Mouse (Mus musculus): ENCODE results near the gene Pycr1. TPM values are rescaled to one million over a fixed set of nuclear protein-coding genes. Genes with fewer than 3 reads are reported as not detected.

The Pycr1 gene
- total and polyA plus RNA-seq, 2 experiments from 2014 or later, result 8.6 to 10.4 TPM

- H3K36me3 ChIP-seq (ENCODE audit: insufficient read depth, low read length), result peaks cover 50% of the 10 kb centered on the region
- no peak for DNase-seq (ENCODE audit: low spot score)
- no peak overlapping the region for H3K27ac ChIP-seq (ENCODE audit: low read depth, low read length)
- no peak for TF ChIP-seq CTCF (IDR thresholded peaks at IDR 0.05)
- 0 out of 2 replicates have a peak overlapping the region, but pooled peaks have one; percentile 1 for H3K4me2 ChIP-seq (ENCODE audit: low read depth, low read length, poor library complexity, severe bottlenecking)
- no peak overlapping the region for H3K9ac ChIP-seq (replicated peaks; ENCODE audit: low read length, poor library complexity, severe bottlenecking)
- no peaks in the 10 kb centered on the region for H3K9me3 ChIP-seq (ENCODE audit: low read length)
- 90% methylated on average over 11 of the region's 11 CpGs for WGBS
- H3K4me1 ChIP-seq (ENCODE audit: insufficient read depth, low read length), result peaks cover 8% of the 10 kb centered on the region; the same call in 1 of the 2 replicates
- ATAC-seq (ENCODE audit: low FRiP score), result no peak
- H3K27me3 ChIP-seq (ENCODE audit: insufficient read depth, low read length), result no peaks in the 10 kb centered on the region
- no peak overlapping the region for H3K4me3 ChIP-seq (ENCODE audit: low read depth, low read length)
These were observed 27.9 kb downstream of the Pycr1 start for GRCm38 (mm10) chr11:120615606-120616203.

DNA sequence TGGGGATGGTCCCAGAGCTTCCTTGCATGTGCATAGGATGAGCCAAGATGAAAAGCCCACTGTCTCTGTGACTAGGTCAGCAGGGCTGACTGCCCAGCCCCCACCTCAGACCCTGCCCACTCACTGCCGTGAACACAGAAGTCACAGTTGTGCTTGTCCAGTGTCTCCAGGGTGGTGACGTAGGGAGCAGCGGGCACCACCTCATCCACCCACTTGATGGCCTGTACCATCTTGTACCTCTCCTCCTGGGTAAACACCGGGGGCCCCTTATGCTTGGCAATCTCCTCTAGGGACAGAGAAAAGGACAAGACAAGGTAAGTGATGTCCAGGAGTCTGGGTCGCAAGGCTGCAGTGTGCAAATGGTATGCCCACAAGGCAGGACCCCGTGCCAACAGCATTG is 28.4 kb downstream of the Pycr1 start:
- Histone ChIP-seq H3K4me1 (ENCODE audit: insufficient read depth, low read length) (peaks cover 8% of the 10 kb centered on the region; the same call in 1 of the 2 replicates), H3K27ac (ENCODE audit: low read depth, low read length) (no peak overlapping the region), H3K4me3 (ENCODE audit: low read depth, low read length) (no peak overlapping the region), H3K4me2 (ENCODE audit: low read depth, low read length, poor library complexity, severe bottlenecking) (no peak overlapping the region), H3K9me3 (ENCODE audit: low read length) (no peaks in the 10 kb centered on the region), H3K27me3 (ENCODE audit: insufficient read depth, low read length) (no peaks in the 10 kb centered on the region), H3K36me3 (ENCODE audit: insufficient read depth, low read length) (peaks cover 47% of the 10 kb centered on the region), H3K9ac (replicated peaks; ENCODE audit: low read length, poor library complexity, severe bottlenecking) (no peak overlapping the region)
- no peak for ATAC-seq (ENCODE audit: low FRiP score)
- no peak for DNase-seq (ENCODE audit: low spot score)
- TF ChIP-seq CTCF (IDR thresholded peaks at IDR 0.05), result no peak
- 94% methylated on average over 6 of the region's 6 CpGs for WGBS

DNA sequence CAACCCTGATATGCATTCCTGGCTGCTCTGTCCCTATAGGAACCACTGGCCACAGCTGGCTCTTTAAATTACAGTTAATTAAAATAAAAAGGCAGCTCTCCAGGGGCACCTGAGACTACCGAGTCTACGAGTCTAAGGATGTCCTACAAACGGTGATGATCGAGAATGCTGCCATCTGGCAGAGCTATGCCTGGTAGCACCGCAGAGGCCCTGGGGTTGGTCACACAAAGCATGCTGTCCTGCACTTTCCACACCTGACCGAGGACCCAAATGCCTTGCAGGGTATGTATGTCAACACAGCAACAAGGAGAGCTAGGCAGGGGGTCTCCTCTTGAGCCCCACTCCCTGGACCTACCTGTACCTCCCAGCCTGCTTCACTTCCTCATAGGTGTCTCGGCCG is 29.6 kb downstream of the Pycr1 start:
- 85% methylated on average over 8 of the region's 8 CpGs for WGBS
- peaks cover 45% of the 10 kb centered on the region for H3K36me3 ChIP-seq (ENCODE audit: insufficient read depth, low read length)

DNA sequence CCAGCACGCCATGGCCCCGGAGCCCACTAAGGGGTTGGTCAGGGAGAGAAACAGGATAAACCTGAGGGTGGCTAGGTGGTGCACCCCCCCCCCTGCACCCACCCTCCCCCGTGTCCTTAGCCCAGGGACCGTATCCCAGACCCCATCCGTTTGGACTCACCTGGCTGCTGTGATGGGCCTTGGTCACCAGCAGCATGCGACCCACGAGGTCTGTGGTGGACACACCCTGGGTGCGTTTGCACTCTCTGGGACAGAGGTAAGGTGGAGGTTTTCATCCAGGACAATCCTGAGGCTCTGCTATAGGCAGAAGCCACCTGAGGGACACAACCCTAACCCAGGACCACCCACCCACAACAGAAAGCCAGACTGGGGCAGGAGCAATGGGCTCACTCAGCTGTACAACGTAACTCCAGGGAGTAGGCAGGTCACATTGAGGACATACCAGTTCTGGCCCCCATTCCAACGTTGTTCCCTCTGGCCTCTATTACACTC is 30.0 kb downstream of the Pycr1 start:
- H3K36me3 ChIP-seq (ENCODE audit: insufficient read depth, low read length), result peaks cover 40% of the 10 kb centered on the region
- 93% methylated on average over 10 of the region's 10 CpGs for WGBS
- H3K4me3 ChIP-seq (ENCODE audit: low read depth, low read length), result no peak overlapping the region
- peaks cover 8% of the 10 kb centered on the region; the same call in 1 of the 2 replicates for H3K4me1 ChIP-seq (ENCODE audit: insufficient read depth, low read length)
- no peak overlapping the region for H3K9ac ChIP-seq (replicated peaks; ENCODE audit: low read length, poor library complexity, severe bottlenecking)
- TF ChIP-seq CTCF (IDR thresholded peaks at IDR 0.05), result no peak
- H3K4me2 ChIP-seq (ENCODE audit: low read depth, low read length, poor library complexity, severe bottlenecking), result no peak overlapping the region
- H3K27me3 ChIP-seq (ENCODE audit: insufficient read depth, low read length), result no peaks in the 10 kb centered on the region
- no peak overlapping the region for H3K27ac ChIP-seq (ENCODE audit: low read depth, low read length)
- ATAC-seq (ENCODE audit: low FRiP score) (no peak), DNase-seq (ENCODE audit: low spot score) (no peak)
- no peaks in the 10 kb centered on the region for H3K9me3 ChIP-seq (ENCODE audit: low read length)

More for the DNA sequence above, 29.6 kb downstream of the Pycr1 start:
- TF ChIP-seq CTCF (IDR thresholded peaks at IDR 0.05), result no peak
- Histone ChIP-seq H3K27me3 (ENCODE audit: insufficient read depth, low read length) (no peaks in the 10 kb centered on the region), H3K4me2 (ENCODE audit: low read depth, low read length, poor library complexity, severe bottlenecking) (no peak overlapping the region), H3K9me3 (ENCODE audit: low read length) (no peaks in the 10 kb centered on the region), H3K27ac (ENCODE audit: low read depth, low read length) (no peak overlapping the region), H3K9ac (replicated peaks; ENCODE audit: low read length, poor library complexity, severe bottlenecking) (no peak overlapping the region), H3K4me1 (ENCODE audit: insufficient read depth, low read length) (peaks cover 8% of the 10 kb centered on the region; the same call in 1 of the 2 replicates), H3K4me3 (ENCODE audit: low read depth, low read length) (no peak overlapping the region)
- DNase-seq (ENCODE audit: low spot score), result no peak
- no peak for ATAC-seq (ENCODE audit: low FRiP score)

DNA sequence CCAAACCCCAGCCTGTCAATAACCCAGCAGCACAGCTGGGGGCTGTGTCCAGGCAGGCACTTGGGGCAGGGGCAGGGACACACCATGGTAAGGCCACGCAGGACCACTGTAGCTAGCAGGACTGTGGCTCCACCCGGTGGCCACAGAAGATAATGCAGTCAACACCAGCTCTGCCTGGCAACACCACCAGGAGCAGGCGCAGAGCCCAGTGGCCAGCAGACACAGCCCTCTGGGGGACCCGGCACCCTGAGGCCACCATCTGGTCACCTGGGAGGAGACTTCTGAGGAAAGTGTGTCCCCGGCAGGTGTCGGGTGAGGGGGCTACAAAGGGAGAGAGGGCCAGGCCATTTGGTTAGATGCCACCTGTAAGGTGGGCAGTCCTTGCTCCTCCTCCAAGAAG is 30.8 kb downstream of the Pycr1 start:
- Histone ChIP-seq H3K9me3 (ENCODE audit: low read length) (no peaks in the 10 kb centered on the region), H3K36me3 (ENCODE audit: insufficient read depth, low read length) (peaks cover 37% of the 10 kb centered on the region), H3K4me1 (ENCODE audit: insufficient read depth, low read length) (peaks cover 8% of the 10 kb centered on the region; the same call in 1 of the 2 replicates), H3K9ac (replicated peaks; ENCODE audit: low read length, poor library complexity, severe bottlenecking) (no peak overlapping the region), H3K27ac (ENCODE audit: low read depth, low read length) (no peak overlapping the region), H3K4me2 (ENCODE audit: low read depth, low read length, poor library complexity, severe bottlenecking) (no peak overlapping the region), H3K27me3 (ENCODE audit: insufficient read depth, low read length) (no peaks in the 10 kb centered on the region), H3K4me3 (ENCODE audit: low read depth, low read length) (no peak overlapping the region)
- DNase-seq (ENCODE audit: low spot score), result peak; percentile 78
- ATAC-seq (ENCODE audit: low FRiP score), result peak; percentile 35; the same call in 1 of the 2 replicates
- TF ChIP-seq CTCF (IDR thresholded peaks at IDR 0.05), result peak; percentile 83
- 49% methylated on average over 6 of the region's 6 CpGs for WGBS

GRCm38 (mm10) chr11:120610477-120611046 is 33.0 kb downstream of the Pycr1 start:
- Histone ChIP-seq H3K9me3 (ENCODE audit: low read length) (no peaks in the 10 kb centered on the region), H3K36me3 (ENCODE audit: insufficient read depth, low read length) (peaks cover 47% of the 10 kb centered on the region), H3K4me2 (ENCODE audit: low read depth, low read length, poor library complexity, severe bottlenecking) (no peak overlapping the region), H3K4me3 (ENCODE audit: low read depth, low read length) (no peak overlapping the region), H3K27ac (ENCODE audit: low read depth, low read length) (no peak overlapping the region), H3K27me3 (ENCODE audit: insufficient read depth, low read length) (no peaks in the 10 kb centered on the region), H3K9ac (replicated peaks; ENCODE audit: low read length, poor library complexity, severe bottlenecking) (no peak overlapping the region), H3K4me1 (ENCODE audit: insufficient read depth, low read length) (no peaks in the 10 kb centered on the region)
- ATAC-seq (ENCODE audit: low FRiP score), result no peak
- DNase-seq (ENCODE audit: low spot score), result no peak
- TF ChIP-seq CTCF (IDR thresholded peaks at IDR 0.05), result no peak
- WGBS, result 79% methylated on average over 9 of the region's 9 CpGs
